Mouse (Mus musculus): Measurements from ENCODE around the gene Zfp579.

DNA sequence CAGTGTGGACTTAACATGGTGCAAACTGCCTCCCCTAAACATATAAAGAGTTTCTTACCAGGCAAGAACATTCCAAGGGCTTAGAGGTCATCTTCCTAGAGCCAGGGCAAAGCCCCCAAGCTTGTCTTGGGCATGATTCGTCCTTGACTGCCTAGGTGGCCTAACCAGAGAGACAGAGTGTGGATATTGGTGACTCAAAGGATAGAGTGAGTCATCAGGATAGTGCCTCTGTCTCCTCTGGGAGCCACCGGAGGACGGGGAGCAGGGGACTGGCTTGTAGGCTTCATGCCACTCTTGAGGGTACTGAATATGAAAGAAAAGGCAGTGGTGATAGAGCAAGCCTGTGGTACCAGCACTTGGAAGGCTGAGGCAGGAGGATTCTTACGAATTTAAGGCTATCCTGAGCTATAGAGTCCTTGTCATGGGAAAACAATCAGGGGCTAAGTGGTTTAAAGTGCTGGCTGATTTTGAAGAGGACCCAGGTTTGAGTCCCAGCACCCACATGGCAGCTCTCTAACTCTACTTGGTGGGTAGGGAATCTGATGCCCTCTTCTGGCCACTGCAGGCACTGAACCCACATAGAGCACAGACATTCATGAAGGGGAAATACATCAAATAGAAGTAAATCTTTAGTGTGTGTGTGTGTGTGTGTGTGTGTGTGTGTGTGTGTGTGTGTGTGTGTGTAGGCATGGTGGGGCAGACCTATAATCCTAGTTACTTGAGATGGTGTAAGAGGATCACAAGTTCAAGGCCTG is 61.6 kb downstream of the Zfp579 start:
- TF ChIP-seq EP300 (IDR thresholded peaks at IDR 0.05; ENCODE audit: insufficient read depth, low read depth, low read length) (no peak), POLR2A (IDR thresholded peaks at IDR 0.05; ENCODE audit: insufficient read depth, low read length) (no peak)

All from ES-Bruce4 (cell line).